Mouse (Mus musculus) adrenal gland, adult (tissue): ENCODE measurements around the gene Vmn2r2.

Source experiments
- DNase-seq, 2 experiments: peaks; one replicate each; pipeline ENCODE4 v3.0.0; 2022 to 2023; ENCODE audit warnings: low spot score in 1 of 2; ENCODE audit not compliant: inconsistent age in 2 of 2

The Vmn2r2 gene

GRCm38 (mm10) chr3:64141878-64142508, at the start of gene Vmn2r2:
Vmn2r2 (minus strand) TSS chr3:64141928.
- DNase-seq, result no peak

GRCm38 (mm10) chr3:64113352-64114046, 28.2 kb downstream of the Vmn2r2 start:
- DNase-seq, result no peak

- no peak for DNase-seq
Observed at GRCm38 (mm10) chr3:64112707-64113106, 29.0 kb downstream of the Vmn2r2 start.

GRCm38 (mm10) chr3:64081247-64081646, 60.5 kb downstream of the Vmn2r2 start, which contains the start of gene Vmn2r1:
Vmn2r1 (plus strand) TSS chr3:64081547.
- no peak for DNase-seq
